Mouse (Mus musculus) heart, adult 2 months (tissue): ENCODE results near the gene Ipcef1.

Experiments
- EP300 ChIP-seq: fragments of 200-500 bp; IDR thresholded peaks from 2 replicates; pipeline ENCODE4 v1.6.1; 2011; ENCODE audit warnings: low read depth, low read length, control low read depth; ENCODE audit not compliant: insufficient read depth
- POLR2A ChIP-seq: fragments of 200-500 bp; IDR thresholded peaks from 2 replicates; pipeline ENCODE4 v1.6.1; 2011; ENCODE audit warnings: mild to moderate bottlenecking, low read depth, low read length, control low read depth; ENCODE audit not compliant: insufficient read depth

GRCm38 (mm10) chr10:6909763-6910162 lies 142.5 kb downstream of the Ipcef1 start:
- no peak for TF ChIP-seq EP300
- no peak for TF ChIP-seq POLR2A
